Mouse (Mus musculus): ENCODE measurements around the gene Gucy2d. TPM values are rescaled to one million over a fixed set of nuclear protein-coding genes. Genes with fewer than 3 reads are reported as not detected.

The Gucy2d gene
- under 1 TPM in 1 of 2 experiments, not detected in 1; 0.15 TPM for total RNA-seq (2021)
- long read RNA-seq, experiment 1, partial matches to known transcripts: 0 of 1 reads
- long read RNA-seq, experiment 1, other reads (novel, unspliced or antisense): 1 of 1 reads
- long read RNA-seq, experiment 2: 0 reads

DNA sequence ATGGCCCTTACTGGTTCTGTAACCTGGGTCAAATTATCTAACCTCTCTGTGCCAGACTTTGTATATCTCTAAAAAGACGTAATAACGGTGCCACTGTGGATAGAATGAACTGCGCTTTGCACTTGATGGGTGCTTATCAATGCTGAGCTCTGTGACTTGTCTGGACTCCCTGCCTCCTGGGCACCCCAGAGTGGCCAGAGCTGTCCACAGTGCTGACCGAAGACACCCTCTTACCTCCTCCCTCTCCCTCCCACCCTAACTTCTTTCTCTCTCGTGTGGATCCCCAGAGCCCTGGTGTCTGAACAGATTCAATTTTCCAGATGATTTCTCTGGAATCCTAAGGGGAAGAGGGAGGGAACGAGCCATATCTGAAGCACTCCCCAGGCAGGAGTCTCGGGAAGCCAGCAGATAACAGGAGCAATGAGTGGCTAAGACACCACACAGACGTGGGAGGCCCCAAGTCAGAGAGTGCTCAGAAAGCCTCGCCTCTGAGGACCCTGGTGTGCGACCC is at the start of gene Gucy2d:
Gene Gucy2d (plus strand): TSS at position 461 of the 511 bp plus-strand sequence.
- DNase-seq: no peak

DNA sequence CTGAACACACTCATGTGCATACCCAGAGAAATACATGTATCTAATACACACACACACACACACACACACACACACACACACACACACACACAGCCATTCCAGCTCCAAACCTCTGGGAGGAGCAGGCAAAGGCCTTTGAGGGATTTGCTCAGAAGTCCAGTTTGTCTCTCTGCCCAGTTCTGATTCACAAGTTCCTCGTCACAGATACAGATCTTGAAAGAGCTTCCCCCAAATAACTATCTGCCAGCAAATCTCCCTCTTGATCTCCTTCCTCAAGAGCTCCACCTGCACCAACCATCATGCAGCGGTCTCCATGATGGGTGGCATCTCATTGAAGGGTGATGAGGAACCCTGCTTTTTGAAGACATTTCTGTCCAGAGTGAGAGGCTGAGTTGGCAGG is 49.7 kb upstream of the Gucy2d start:
- DNase-seq: peak; percentile 33

DNA sequence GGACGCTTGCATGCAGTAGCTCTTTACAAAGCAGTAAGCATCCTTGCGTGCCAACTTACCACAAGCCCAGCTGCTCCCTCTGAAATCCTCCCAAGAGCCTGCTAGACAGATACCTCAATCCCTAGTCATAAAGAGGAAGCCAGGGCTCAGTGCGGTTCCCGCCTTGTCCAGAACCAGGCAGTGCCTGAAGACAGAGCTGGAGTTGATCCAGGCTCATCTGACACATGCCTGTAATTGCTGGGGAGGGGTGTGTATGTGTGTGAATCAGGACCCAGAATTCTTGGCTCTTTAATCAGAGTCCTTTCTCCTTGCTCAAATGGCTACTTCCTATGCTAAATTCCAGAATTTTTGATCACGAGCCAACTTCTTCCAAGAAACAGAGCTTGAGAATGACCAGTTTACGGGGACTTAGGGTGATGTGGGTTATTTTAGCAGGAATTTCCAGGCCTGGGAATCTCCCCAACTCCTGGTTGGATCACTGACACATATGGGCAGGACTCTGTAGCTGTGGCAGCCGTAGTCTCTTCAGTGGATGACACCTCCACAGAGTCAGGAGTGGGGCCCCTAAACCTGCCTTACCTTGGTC is 48.8 kb upstream of the Gucy2d start:
- no peak for DNase-seq

DNA sequence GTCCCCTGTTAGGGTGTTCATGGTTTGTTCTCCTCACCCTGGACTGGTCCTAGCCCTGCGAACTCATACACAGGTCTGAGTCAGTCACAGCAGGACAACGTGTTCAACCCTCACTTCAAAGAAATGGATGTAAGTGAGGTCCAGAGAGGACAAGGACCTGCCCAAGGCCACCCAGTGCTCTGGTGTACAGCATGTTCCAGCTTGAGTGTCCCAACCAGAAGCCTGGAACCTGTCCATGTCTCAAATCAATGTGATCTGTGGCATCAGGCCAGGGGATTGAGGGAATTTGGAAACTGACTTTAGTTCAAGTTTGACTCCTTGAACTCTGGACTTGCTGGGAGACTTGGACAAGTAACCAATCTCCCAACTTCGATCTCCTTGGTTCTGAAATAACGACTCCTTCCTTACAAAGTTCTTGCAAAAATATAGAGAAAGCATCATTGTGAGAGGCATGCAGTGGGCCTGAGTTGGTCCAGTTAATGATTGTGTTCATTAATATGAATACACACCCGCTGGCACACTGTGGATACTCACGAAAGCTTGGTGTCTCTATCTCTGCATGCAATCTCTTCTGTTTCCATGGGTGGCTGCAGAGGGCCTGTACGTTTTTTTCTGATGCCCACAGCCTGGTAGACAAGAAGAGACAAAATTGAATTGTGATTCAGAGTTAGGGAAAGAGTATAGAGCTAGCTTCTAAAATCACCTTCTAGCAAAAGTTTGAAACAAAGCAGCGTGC is 47.6 kb upstream of the Gucy2d start:
- no peak for DNase-seq

DNA sequence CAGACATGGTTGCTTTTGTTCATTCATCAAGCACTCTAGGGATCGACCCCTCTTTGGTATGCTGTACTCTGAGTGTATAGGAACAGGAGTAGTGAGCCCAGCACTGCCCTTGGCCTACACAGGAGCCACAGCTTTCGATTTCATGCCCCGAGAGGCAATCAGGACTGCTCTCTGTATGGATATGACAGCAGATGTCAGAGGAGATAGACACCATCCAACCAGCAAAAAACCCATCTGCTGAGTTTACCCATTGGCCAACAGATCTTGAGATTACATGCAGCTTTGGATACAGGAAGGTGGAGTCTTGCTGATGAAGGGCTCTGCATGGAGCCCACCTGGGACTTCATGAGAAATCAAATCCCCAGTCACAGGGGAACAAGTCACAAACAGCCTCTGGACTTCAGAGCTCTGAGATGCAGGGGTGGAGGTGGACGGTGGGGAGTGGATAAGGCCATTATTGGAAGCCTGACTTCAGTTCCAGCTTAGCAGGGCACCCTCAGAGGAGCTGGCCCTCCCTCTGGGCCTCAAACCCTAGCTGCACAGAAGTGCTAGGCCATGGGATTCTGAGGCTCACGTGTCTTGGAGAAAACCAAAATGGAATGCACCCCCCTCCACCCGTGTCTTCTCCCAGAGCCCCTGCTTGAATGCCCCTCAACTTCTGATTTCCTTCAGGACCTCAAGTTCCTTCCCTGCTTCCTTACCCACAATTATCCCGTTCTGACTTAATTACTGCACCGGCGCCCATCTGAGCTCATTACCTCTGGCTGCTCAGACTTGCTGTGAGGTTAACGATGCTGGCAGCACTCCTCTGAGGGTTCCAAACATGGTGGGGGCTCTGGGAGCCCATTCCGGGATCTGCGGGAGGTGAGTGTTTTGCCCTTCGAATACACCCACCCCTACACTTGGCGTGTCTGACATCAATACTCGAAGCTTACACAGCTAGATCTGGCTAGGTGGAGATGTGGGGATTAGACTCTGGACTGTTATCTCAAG is 37.3 kb upstream of the Gucy2d start:
- no peak for DNase-seq

DNA sequence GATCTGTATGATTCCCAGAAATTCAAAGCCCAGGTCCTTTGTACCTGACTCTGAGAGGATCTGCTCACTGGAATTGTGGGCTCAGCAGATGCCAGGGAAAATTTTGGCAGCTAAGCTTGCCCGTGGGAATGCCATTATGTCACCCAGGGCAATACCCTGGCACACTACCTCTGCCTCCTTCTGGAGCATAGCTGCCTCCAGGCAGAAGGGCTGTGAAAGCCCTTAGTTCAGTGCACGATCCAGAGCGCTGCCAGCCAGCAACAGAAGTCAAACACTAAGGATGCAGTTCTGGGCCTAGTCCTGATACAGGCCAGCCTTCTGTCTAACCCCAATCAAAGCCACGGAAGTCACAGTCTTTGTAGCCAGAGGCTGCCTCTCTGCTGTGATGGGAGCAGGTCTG is 36.2 kb upstream of the Gucy2d start:
- no peak for DNase-seq

DNA sequence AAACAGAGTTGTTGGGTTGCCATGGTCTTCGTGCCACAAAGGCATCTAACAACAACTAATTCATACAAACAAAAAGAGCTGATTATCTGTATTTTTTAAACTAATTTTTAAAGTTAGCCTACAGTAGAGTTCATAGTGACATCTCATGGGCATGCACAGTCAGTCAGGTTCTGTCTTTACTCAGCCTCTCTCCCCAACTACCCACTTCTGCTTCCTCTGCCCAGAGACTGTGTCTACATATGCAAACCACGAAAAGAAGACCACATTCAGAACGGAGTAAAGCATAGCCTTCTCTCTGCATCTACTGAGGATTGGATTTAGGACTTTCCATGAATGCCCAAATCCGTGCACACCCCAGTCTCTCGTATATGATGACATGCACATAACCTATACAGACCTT is 32.6 kb upstream of the Gucy2d start:
- DNase-seq: no peak

DNA sequence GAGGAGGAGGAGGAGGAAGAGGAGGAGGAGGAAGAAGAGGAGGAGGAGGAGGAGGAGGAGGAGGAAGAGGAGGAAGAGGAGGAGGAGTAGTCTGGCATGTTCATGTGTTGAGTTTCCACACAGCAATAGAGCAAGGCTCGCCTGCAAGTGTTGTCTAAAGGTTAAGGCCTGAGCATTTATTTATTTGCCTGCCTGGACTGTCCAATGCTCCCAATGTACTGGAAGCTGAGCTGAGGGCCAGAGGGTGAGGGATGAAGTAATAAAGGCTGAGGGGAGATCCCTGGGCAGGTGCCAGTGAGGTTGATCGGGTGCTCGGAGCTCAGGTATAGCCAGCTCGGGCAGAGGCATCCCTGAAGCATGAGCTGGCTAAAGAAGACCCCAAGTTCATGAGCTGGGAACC is 27.1 kb upstream of the Gucy2d start:
- DNase-seq: no peak

DNA sequence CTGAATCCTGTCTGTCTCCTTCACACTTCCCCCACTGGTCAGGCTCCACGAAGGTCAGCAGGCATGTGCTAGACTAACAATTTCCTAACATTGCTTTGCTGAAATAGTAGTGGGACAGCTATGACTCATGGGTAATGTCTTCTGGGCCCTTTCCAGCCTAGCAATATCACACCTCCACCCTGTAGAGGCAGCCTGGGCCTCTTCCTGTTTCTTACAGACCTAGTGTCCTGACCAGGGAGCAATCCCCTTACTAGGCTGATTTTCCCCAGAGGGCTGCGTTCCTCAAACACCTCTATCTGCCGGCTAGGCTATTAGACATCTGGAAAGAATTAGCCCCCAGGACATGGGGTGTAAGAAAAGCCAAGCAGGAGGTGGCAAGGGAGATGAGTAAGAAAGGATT is 24.7 kb upstream of the Gucy2d start:
- peak; percentile 53 for DNase-seq

DNA sequence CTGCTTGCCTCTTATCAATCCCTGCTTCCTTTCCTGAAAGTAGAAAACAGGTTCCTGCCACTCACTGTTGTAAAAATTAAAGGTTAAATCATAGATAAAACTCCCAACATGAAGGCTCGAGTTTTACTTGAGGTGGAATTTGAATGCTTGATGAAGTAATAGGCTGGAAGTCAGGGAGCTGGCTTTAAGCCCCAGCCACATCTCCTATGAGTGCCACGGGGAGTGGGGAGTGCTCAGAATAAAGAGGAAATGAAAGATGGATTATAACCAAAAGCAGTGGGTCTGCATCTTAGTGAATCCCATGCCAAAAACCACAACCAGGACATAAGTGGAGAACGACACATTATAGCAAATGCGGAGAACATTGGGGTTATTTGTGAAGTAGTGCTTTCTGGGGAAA is 24.2 kb upstream of the Gucy2d start:
- DNase-seq: no peak

DNA sequence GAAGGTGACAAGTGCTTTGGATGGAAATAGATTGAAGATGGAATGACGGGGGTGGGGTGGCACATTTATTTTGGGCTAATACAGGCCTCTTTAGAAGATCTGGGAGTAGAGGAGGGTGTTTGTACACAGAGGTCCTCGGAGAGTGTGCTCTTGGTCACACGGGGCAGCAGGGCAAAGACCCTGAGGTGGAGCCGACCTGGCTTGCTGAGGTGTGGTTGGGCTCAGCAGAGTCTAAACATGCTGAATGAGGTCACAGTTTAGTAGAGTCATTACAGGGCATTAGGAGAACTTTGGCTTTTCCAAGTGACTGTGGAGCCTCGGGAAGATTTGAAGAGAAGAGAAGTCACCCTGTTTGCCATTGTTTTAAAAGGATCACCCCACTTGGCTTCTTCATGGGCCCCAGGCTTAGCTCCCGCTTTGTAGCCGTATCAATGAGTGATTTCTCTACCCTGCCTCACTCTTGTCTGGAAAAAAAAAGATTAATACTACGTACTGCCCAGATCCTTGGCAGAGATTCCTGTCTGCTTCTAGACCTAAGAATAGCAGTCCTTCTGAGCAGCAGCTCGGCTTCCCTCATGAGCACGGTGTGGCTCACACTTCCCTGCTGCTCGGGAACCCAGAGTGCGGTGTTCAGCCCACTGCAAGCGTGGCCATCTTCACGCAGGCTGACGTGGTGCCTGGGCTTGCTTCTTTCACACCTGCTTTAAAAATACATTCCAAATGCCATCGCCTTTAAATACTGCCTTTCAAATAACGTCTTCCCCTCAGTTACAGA is 22.0 kb upstream of the Gucy2d start:
- DNase-seq: no peak

DNA sequence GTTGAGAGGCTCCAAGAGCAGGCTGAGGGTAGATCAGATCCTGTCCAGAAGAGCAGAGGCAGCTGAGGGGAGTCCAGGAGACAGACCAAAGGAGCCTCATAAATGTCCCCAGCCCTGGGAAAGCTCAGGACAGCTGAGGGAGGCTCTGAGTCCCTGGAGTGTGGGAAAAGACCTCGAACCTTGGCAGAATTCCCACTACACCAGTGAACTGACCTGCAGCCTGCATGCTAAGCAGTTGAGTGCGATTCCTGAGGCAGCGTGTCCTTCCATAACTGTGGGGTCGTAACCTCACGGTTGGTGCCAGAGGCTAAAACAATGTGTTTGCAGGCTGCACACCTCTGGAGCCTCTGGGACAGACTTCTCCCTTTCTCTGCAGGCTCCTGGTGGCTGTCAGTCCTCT is 20.9 kb upstream of the Gucy2d start:
- no peak for DNase-seq

DNA sequence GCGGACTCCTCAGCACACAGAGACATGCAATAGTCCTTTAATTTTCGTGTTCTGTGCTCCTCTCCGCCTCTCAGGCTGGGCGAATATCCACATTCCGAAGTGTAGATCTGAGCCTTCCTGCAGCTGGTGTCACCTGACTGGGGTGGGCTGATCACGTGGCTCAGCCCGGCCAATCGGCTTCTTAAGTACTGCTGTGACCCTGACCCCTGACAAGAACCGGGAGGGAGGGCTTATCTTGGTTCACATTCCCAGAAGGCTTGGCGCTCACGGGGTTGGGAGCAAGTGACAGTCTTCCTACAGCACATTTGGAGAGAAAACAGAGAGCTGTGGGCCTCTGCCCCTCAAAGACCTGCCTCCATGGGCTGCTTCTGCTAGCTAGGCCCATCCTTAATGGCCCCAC is 16.7 kb upstream of the Gucy2d start:
- DNase-seq: no peak

DNA sequence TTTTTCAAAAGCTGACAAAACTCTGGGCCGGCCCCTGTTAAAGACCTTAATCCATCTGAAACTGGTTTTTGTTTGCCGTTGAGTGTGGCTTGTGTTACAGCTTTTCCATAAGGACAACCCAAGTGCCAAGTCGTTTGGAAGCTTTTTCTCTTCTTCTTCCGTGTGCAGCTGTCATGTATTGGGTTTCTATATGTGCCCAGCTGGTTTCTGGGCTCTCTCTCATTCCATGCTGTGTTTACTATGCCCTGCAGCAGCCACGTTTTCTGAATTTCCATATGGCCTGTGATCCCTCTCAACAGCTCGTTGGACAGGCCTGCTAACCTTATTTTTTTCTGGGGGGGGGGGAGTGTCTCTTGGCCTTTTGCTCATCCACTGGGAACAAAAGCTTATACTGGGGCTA is 15.8 kb upstream of the Gucy2d start:
- no peak for DNase-seq

DNA sequence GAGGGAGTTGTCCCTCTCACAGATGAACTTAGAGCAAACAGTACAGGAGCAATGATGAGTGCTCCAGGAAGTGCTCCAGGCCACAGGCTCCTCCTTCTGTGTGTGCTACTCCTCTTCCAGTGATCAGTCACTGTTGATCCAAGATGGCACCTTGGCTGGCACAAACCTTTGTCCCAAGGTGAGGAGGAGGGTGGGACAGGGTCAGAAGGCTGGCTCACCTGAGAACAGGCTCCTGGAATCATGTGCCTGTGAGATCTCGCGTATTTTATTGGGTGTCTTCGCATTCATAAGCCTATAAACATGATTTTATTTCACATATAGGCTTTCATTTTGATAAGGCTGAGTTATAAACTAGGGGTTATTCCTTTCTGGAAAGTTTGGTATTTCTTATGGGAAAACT is 14.7 kb upstream of the Gucy2d start:
- no peak for DNase-seq

DNA sequence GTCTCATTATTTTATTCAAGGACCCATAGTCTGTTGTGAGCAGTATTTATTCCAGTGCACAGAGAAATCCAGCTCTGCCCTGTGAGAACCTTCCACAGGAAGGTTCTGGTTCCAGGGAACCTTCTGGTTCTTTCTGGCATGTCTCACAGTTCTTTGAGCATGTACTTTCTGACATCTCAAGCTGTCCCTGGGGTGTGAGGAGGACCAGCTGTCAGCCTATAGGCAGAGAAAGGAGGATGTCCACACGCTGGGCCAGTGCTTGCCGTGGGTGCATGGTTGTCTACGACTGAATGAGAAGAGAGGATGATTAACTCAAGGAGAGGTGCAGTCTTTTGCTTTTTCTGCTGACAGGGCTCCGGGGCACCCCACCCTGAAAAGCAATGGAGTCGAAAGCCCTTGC is 13.6 kb upstream of the Gucy2d start:
- no peak for DNase-seq

DNA sequence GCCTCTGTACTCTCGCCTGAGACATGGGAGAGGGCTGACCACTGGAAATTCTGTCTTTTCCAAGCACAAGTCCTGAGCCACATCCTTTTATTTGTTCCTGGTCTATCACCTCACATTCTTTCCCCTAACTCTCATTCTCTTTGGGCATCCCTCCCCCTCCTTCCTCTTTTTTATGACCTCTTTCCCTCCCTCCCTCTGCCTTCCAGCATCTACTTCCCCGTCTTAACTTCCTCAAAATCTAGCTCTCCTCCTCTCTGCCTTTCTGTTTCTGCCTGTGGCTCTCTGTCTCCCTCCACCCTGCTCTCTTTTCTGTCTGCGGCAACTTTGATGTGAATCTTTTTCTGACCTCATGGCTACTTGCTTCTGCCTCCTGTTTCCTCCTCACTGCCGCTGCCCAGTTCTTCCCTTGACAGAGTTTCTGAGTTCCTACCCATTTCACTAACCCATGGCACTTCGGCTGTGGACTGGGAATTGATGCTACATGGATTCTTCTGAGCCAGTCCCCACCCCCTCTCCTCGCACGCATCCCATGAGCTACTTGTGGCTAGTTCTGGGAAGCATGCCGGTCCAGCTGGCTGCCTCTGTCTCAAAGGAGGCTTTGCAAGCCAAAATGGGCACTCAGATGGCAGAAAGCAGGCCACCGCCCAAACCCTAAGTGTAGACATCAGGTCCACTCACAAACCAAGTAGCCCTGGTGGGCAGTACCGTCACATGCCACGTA is 12.9 kb upstream of the Gucy2d start:
- DNase-seq: peak; percentile 28

DNA sequence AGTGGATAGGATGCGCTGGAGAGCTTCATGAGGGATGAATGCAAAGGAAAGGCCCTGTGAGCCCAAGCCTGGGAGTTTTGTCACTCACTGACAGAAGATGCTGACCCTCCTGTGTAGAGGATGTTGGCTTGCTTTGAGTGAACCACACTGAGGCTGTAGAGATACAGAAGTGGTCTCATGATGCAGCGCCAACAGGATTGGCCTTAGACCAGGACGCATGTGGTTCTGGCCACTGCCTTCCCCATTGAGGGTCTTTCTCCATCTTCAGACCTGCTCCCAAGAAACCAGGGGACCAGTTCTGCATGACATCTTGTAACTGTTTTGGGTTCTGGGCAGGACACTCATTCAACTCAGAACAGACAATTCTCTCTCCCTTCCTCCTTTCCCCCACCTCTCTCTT is 10.6 kb upstream of the Gucy2d start:
- DNase-seq: no peak

DNA sequence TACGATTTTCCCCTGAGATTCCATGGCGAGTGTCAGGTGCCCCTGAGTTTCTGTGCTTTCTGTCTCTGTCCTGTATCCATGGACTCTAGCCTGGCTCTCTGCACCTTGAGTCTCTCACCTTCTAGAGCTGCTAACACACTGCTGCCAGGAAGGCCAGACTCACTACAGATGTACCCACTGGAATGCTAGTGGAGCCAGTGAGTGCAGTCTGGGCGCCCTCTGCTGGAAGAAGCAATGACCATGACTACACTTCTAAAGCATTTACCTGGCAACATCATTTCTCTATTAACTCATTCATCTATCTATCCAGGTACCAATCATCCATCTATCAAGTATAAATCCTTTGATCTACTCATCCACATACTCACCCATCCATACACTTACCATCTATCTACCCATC is 9.4 kb upstream of the Gucy2d start:
- peak; percentile 33 for DNase-seq

DNA sequence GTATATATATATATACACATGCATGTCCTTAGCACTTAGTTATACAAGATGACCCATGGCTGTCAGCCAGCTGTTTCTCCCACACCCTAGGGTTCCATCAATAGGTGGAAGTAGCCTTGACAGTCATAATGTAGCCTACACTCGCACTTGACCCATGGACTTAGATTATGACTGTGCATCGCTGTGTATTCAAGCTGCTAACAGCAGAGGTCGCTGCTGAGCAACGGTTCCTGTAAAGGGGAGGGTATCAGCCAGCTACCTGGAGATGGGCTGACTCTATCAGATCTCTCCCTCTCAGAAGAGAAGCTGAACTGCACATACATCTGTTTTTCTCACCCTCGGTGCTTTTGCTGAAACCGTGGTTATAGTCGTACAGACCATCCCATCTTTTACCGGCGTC is 2.6 kb upstream of the Gucy2d start:
- no peak for DNase-seq

DNA sequence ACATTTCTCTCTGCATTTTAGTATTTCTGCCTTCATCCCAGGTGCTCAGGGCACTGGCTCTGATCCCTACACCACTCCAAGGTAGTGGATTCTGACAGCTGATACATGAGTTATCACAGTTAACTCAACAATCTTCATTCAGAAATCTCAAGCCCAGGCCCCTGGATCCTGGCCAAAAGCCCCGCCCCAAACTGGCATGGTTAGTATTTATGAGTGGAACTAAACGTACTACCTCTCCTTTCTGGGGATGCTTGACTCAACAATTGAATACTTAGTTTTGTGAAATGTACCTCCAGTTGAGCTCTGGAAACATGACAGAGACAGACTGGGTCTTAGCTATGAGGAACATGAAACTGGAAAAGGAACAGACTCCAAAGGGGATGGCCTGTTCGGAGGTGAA is 6.7 kb downstream of the Gucy2d start:
- no peak for DNase-seq
